Mouse (Mus musculus): ENCODE measurements at regions not wholly inside any gene's neighbourhood (a gene's known extent, or its start where the extent isn't known, plus 50 kb on each side); places are given as distances from the start of the nearest gene placed in this dataset.

- TF ChIP-seq CTCF (IDR thresholded peaks at IDR 0.05; ENCODE audit: borderline replicate concordance, insufficient read depth, low read depth, low read length), result no peak
- no peak for TF ChIP-seq POLR2A (IDR thresholded peaks at IDR 0.05; ENCODE audit: borderline replicate concordance, insufficient read depth, low read length)
Observed at GRCm38 (mm10) chr13:90563183-90563840, 341.8 kb downstream of the Atp6ap1l start.
